Mouse (Mus musculus) regulatory T cell (primary cell): ENCODE results near the gene Pomgnt1.

Experiments
- in situ Hi-C: fragments of 300-600 bp; cut with MboI, MseI; formaldehyde crosslinking; loops from one replicate; pipeline ENCODE4 v1.15.1; 2025; ENCODE audit warnings: high pct_unique_total_duplicates

The Pomgnt1 gene

DNA sequence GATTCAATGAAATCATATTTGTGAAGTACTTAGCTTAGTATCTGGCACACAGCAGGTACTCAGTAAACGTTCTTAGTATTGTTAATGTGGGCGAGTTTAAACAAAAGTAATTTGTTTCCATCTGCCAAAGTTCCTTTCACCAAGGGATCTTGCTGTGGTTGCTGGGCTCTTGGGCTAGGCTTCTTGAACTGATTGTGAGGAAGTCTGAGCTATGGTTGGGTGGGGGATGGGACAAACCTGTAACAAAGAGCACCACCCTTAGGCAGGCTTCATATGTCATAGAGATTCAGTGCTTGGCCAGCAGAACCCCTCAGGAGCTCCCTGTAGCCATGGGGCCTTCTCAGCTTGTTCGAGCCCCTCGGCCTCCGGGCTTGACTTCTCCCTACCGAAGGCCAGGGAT is 49.4 kb downstream of the Pomgnt1 start, which contains the start of the genes 1700042G07Rik and Gm49337:
1700042G07Rik (plus strand) TSS at position 301 of the 400 bp plus-strand sequence.
Gm49337 (plus strand) TSS at position 313 of the 400 bp plus-strand sequence.
- in situ Hi-C loops = no loop called here

DNA sequence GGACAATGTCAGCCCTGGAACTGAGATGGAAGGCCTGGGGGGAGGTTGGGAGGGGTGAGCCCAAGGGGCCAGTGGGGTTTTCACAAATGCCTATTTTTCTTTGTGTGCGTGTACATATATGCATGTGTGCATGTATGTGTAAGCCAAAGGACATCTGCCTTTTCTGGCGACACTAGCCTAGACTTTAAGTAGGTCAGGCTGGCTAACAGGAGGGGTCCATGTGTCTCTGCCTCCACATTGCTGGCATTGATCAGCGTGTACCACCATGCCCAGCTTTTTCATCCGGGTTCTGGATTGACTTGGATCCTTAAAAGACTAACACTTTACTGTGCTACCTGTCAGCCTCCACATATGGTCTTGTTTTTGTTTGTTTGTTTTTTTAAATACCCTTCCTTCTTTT is 50.1 kb downstream of the Pomgnt1 start:
- in situ Hi-C loops = no loop called here

DNA sequence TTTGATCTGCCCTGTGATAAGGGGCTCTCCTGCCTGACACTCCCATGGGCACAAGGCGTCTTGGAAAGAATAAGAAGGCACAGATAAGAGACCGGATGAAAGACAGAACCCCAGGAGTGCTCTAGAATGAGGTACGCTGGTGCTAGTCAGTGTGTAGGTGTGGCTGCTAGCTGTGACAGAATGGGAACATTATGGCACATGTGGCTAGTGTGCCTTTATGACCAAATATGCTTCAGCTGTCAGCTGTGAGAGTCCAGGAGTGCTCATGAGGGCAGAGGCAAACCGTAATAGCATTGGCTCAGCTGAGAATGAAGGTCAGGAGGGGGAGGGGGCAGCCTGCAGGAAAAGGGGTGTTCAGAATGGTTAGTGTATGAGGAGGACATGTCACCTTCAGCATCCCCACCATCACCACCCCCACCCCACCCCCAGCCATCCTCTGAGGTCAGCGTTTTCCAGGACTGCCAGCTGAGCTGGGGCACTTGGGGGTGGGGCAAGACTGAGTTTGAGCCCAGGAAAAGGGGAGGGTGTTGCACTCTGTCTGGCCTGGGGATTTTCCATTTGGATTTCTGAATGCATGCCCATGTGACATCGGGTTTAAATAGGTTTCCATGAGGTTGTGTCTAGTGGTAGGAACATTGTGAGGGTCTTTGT is 51.0 kb downstream of the Pomgnt1 start:
- in situ Hi-C loops = no loop called here

DNA sequence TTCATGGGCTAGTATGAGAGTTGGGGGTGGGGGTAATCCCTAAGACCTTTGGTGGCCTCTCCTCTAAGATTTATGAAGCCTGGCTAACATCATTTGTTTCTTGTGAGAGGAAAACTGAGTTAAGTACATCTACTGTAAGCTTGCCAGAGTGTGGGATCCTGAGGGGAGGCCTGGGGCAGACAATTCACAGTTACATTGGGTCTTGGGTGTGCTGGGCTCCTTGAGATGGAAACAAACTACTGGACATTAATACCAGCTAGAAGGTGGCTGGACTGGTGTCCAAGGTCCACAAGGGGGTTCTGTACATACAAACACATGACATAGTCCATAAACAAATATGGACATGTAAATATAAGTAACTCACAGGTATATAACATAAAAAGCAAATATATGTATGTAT is 51.5 kb downstream of the Pomgnt1 start:
- in situ Hi-C loops = no loop called here

DNA sequence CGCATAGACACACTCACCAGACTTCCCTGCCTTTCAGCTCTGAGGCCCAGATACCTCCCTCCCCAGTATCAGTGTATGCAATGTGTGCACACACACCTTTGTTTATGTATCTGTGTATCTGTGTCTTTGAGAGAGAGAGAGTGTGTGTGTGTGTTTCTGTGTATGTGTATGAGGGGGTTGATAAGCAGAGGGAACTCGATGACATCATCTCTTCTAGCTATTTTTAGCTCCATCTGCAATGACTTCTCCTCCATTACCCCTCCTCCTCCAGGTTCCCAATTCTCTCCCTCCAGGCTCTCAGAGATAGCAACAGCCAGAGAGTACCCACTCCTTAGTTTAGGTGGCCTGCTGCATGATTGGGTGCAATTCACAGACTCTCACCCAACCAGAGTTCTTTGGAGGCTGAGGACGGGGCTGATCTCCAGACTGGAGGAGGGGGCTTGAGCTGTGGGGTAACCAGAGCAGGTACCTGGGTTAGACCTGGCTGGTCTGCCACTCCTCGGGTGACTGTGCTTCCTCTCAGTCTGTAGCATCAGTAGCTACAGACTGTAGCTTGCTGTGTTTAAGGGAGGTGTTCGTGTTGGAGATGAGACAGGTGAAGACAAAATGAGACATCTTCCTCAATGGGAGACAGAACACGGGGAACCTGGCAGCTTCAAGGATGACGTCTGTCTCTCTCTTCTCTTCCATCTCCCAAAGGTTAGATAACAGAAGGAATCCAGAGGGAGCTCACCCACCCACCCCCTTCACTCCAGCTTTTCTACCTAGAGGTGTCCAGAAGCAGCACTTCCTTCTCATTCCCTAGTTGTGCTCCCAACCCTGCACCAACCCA is 52.3 kb downstream of the Pomgnt1 start:
- in situ Hi-C loops = no loop called here

DNA sequence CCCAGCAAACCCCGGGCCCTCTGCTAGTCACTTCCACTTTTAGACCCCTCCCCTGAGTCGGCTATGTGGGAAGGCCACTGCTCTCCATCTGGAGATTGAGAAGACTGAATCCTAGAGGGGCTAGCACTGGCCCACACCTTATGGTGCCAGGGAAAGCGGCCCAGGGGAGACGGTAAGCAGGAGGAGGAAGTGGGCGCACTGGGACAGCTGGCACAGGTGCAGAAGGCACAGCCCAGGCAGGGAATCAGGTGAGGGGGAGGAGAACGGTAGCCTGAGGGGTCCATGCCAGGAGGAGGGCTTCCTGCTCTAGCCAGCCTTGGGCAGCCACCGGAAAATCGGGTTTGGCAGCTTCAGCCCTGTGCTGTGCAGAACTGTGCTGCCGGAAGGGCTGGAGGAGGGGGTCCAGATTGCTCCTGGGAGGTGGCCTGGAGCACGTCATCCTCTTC is 52.9 kb downstream of the Pomgnt1 start:
- in situ Hi-C loops = no loop called here

DNA sequence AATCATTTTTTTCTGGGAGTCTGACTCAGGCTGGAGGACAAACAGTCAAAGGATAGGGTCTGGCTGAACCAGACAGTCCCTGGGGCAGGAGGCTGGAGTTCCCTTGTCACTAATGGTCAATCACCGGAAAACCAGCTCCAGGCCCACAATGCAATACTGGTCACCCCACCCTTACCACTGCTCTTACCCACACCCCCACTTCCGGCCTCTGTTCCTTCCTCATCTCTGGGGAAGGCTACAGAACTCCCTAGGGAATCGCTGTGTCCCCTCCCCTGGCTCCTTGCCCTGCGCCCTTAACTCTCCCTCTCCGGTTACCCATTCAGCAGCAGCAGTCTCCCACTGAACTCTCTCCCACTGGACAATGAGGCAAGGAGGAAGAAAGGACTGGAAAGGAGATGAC is 53.5 kb downstream of the Pomgnt1 start:
- in situ Hi-C loops = no loop called here

DNA sequence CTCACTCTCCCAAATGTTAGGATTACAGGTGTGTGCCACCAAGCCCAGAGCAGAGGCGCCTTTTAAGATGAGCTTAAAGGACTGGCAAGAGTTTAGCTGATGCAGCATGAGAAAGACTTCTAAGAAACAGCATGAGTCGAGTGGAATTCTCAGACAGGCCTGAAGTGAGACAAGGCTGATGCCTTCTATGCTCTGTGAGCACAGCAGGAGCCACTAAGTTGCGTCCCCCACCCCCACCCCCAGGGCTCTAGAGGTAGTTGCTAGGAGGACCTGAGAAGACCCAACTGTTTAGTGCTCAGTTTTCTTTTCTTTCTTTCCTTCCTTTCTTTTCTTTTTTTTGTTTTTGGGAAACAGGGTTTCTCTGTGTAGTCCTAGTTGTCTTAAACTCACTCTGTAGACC is 58.4 kb downstream of the Pomgnt1 start:
- in situ Hi-C loops = no loop called here

DNA sequence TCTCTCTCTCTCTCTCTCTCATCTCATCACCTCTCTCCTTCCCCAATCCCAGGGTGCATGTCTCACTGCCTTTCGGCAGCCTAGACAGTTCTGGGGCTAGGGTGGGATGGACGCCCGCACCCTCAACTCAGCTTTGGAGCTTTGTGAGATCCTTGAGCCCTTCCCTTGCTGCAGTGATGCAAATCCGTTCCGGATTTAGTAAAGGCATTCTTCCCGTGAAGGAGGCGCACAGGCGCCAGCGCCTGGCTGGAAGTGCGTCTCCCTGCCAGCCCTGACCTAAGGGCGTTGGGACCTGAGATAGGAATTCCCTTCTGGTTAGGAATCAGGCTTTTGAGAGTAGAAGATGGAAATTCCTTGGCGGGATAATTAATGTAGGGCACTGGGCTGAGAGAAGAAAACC is 59.1 kb downstream of the Pomgnt1 start:
- in situ Hi-C loops = no loop called here

DNA sequence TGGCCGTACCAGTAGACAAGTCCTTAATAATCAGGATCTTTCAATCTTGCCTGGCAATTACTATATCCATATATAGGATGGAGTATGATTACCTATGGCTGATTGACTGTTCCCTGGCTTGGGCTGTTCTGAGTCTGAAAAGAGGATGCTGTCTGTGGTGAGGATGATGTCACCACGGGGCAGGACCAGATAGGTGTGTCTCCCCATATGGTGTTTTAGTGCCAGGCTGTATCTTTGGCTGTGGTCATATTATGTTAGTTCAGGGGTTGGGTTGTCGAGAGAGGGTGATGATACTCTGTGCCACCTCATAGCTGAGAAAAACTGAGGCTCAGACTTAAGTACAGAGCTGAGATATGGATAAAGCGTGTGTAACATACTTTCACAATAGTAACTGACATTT is 61.4 kb downstream of the Pomgnt1 start:
- in situ Hi-C loops = no loop called here

DNA sequence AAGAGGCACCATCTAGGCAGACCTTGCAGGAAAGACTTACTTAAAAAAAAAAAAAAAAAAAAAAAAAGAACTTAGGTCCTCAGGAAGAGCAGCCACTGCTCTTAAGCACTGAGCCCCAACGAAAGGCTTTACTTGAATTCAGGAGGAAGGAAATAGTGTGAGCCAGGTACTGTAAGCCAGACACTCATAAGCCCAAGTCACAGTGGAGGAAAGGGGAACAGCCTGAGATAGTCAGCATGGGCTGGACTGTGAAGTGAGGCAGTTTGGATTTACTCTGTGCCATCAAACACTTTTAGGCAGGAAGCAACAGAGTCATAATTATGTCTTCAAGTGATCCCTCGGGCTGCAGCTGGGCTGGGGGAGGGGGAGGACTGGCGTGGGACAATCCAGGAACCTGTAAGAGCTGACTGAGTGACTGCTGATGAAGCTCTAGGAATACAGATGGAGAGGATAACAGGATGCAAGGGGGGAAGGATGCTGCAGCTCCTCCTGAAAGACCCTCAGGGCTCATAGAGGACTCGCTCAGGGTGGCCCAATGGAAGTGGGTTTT is 68.7 kb downstream of the Pomgnt1 start:
- in situ Hi-C loops = no loop called here

DNA sequence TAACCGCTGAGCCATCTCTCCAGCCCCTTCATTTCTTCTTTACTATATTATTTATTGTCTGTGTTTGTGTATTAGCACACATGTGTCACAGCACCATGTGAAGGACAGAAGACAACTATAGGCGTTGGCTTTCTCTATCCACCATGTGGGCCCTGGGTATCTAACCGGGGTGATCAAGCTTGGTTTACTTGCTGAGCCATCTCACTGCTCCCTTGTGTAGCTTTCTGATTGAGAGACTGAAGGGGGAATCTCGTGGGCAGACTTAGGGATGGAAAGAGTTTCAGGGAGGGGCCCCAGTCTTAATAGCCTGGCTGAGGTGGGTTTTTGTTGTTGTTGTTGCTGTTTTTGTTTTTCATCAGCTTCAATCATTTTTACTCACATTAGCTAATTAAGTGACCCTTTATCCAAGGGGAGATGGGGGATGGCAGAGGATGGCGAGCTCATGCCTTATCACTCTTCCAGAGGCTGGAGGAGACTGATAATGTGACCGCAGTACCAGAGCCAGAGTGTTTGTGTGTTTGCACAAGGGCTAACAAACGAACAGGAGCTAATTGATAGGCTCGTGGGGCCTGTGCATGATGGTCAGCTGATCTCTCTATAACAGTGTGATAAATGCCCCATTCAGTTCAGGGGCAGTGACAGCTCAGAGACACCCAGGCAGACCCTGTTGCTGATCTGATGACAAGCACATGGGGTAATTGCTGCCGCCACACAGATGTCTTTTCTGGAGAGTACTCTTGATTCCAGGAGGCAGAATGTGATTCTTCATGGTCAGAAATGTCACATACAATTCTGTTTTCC is 70.1 kb downstream of the Pomgnt1 start:
- in situ Hi-C loops = no loop called here

DNA sequence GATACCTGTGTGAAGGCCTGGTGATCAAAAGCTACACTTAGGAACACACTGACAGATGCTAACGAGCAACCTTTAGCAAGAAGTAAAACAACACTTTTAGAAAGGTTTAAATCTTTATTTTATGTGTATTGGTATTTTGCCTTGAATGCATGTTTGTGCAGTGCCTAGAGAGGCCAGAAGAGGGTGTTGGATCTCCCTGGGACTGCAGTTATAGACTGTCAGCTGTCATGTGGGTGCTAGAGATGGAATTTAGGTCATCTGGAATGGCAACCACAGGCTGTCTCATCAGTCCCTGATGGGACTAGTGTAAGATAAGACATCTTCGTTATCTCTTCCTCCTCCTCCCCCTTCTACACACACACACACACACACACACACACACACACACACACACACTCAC is 74.8 kb downstream of the Pomgnt1 start:
- in situ Hi-C loops = no loop called here

DNA sequence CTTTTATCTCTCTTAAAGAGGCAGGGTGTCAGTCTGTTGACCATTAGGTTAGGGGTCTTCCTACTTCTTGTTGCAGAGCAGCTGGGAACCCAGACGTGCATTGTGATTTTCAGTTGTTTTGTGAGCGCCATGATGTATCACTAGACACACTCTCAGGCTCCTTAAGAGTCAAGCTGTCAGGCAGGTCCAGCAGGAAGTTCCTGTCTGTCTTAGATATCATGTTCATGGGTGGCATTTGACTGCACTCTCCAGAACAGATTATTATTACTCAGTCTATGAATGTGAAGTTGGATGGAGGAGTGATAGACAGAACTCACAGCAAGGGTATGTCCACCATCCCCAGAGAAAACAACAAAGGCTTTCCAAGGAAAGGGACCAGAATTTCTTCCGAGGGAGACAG is 80.8 kb downstream of the Pomgnt1 start:
- in situ Hi-C loops = no loop called here

DNA sequence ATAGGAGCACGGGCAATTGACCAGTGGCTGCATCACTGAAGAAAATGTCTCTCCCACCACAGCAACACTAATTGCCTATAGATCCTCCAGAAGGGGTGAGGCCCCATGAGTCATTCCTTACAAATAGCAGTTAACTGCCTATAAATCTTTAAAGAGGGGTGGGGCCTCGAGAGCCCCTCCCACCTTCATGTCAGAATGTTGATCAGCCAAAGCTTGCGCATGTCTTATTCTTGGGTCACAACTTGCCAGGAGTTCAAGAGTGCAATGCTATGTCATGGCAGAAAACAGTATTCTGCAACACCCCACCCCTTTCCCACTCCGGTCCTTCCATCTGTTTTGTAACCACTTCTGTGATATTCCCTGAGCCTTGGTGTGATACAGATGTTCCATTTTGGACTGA is 82.9 kb downstream of the Pomgnt1 start:
- in situ Hi-C loops = no loop called here

DNA sequence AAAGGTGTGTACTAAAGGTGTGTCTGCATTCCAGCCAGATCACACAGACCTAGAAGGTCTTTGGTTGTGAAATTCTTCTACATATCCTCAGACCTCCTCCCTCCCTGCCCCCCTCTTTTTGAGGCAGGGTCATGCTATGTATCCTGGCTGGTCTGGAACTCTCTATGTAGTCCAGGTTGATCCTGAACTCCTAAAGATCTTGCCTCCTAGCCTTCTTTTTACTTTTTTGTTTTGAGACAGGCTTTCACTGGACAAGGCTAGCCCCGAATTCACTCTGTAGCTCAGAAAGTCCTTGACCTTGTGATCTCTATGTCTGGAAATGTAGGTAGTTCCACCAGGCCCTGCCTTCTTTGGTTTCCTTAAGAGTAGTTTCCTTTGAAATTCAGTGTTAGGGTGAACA is 85.3 kb downstream of the Pomgnt1 start:
- in situ Hi-C loops = no loop called here
